Mouse (Mus musculus) T-helper 2 cell (primary cell): ENCODE results near the gene Aup1.

Experiments
- in situ Hi-C: fragments of 300-600 bp; cut with MboI, MseI; formaldehyde crosslinking; loops from one replicate; pipeline ENCODE4 v1.15.1; 2025; ENCODE audit warnings: high pct_unique_total_duplicates

Aup1 gene

GRCm38 (mm10) chr6:83054074-83054851 lies at the start of gene Aup1:
Gene Aup1 (plus strand): TSS chr6:83054521.
- in situ Hi-C loops = no loop called here

- in situ Hi-C loops = loop anchor here (5.0 to 25.0 kb wide), 2 partner anchors 42 to 982 kb away; no protein-coding TSS in a partner anchor
These were observed 49.4 kb upstream of the Aup1 start for GRCm38 (mm10) chr6:83004872-83005271.

- in situ Hi-C loops = loop anchor here (5.0 to 25.0 kb wide), 2 partner anchors 42 to 982 kb away; no protein-coding TSS in a partner anchor
These were observed 48.8 kb upstream of the Aup1 start for GRCm38 (mm10) chr6:83005444-83006011.

GRCm38 (mm10) chr6:83006114-83006513 lies 48.2 kb upstream of the Aup1 start:
- in situ Hi-C loops = loop anchor here (5.0 to 25.0 kb wide), 2 partner anchors 41 to 981 kb away; no protein-coding TSS in a partner anchor

GRCm38 (mm10) chr6:83008659-83009058 lies 45.7 kb upstream of the Aup1 start:
- in situ Hi-C loops = loop anchor here (5.0 to 25.0 kb wide), 2 partner anchors 39 to 979 kb away; no protein-coding TSS in a partner anchor

DNA sequence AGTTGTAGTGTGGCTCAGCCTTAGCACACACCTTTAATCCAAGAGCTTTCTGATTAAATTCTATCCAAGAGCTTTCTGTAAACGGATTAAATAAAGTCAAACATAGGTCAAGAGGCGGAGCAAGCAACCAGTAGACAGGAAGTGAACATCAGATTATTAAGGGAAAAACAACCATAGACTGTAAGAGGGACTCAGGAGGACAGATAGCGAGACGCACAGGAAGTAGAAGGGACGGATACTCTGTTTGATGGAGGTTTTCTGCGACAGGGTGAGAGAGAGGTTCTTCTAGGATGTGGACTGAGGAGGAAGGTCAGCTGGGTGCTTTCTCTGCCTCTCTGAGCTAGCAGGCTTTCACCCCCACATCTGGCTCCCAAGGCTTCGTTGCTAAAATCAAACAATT lies 44.3 kb upstream of the Aup1 start:
- in situ Hi-C loops = loop anchor here (25.0 kb wide), 1 partner anchor 977 kb away; no protein-coding TSS in a partner anchor

GRCm38 (mm10) chr6:83011255-83011654 lies 43.1 kb upstream of the Aup1 start:
- in situ Hi-C loops = loop anchor here (25.0 kb wide), 1 partner anchor 976 kb away; no protein-coding TSS in a partner anchor

GRCm38 (mm10) chr6:83011756-83012155 lies 42.6 kb upstream of the Aup1 start:
- in situ Hi-C loops = loop anchor here (25.0 kb wide), 1 partner anchor 976 kb away; no protein-coding TSS in a partner anchor

- in situ Hi-C loops = loop anchor here (25.0 kb wide), 1 partner anchor 974 kb away; no protein-coding TSS in a partner anchor
These were observed 40.9 kb upstream of the Aup1 start for GRCm38 (mm10) chr6:83013444-83013843.

GRCm38 (mm10) chr6:83014482-83015466 lies 39.5 kb upstream of the Aup1 start:
- in situ Hi-C loops = loop anchor here (25.0 kb wide), 1 partner anchor 973 kb away; no protein-coding TSS in a partner anchor

GRCm38 (mm10) chr6:83015749-83016148 lies 38.6 kb upstream of the Aup1 start:
- in situ Hi-C loops = loop anchor here (25.0 kb wide), 1 partner anchor 972 kb away; no protein-coding TSS in a partner anchor

GRCm38 (mm10) chr6:83017190-83017589 lies 37.1 kb upstream of the Aup1 start:
- in situ Hi-C loops = loop anchor here (25.0 kb wide), 1 partner anchor 970 kb away; no protein-coding TSS in a partner anchor

DNA sequence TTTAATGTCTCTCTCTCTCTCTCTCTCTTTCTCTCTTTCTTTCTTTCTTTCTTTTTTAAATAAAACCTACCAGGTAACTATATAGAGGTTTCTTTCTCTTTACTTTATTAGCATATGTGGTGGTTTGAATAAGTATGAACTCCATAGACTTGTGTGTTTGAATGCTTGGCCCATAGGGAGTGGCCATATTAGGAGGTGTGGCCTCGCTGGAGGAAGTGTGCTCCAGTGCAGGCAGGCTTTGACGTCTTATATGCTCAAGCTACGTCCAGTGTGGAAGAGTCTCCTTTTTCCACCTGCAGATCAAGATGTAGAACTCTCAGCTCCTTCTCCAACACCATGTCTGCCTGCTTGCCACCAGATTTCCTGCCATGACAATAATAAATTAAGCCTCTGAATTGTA lies 35.3 kb upstream of the Aup1 start:
- in situ Hi-C loops = loop anchor here (25.0 kb wide), 1 partner anchor 968 kb away; no protein-coding TSS in a partner anchor

GRCm38 (mm10) chr6:83020121-83020520 lies 34.2 kb upstream of the Aup1 start:
- in situ Hi-C loops = loop anchor here (25.0 kb wide), 1 partner anchor 967 kb away; no protein-coding TSS in a partner anchor

GRCm38 (mm10) chr6:83020836-83021593 lies 33.3 kb upstream of the Aup1 start:
- in situ Hi-C loops = loop anchor here (25.0 kb wide), 1 partner anchor 966 kb away; no protein-coding TSS in a partner anchor

GRCm38 (mm10) chr6:83023008-83023407 lies 31.3 kb upstream of the Aup1 start:
- in situ Hi-C loops = loop anchor here (25.0 kb wide), 1 partner anchor 964 kb away; no protein-coding TSS in a partner anchor

GRCm38 (mm10) chr6:83023786-83024185 lies 30.5 kb upstream of the Aup1 start:
- in situ Hi-C loops = loop anchor here (25.0 kb wide), 1 partner anchor 964 kb away; no protein-coding TSS in a partner anchor

DNA sequence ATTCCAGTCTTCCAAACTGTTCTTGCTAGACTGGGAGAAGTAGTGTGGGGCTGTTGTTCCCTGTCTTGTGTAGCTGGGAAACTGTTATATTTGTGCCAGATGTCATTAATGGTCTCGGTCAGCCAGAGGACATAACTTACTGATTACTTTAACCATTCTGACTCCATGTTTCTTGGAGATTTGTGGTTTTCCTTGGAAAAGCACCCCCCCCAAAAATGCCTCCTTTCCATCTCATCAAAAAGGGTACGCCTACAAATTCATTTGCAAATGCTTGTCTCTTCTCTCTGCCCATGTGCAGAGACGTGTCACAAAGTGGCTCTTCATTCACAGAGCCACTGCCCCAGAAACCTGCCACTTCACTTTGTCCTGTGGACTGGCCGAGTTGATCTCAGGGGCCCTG lies 29.9 kb upstream of the Aup1 start:
- in situ Hi-C loops = loop anchor here (25.0 kb wide), 1 partner anchor 963 kb away; no protein-coding TSS in a partner anchor

- in situ Hi-C loops = no loop called here
These were observed 29.1 kb upstream of the Aup1 start for GRCm38 (mm10) chr6:83025221-83025620.

- in situ Hi-C loops = no loop called here
These were observed 27.0 kb upstream of the Aup1 start for GRCm38 (mm10) chr6:83027293-83027692.
